Mouse (Mus musculus) liver, embryonic 13.5 days (tissue): Measurements from ENCODE around the gene Nup62. TPM values are rescaled to one million over a fixed set of nuclear protein-coding genes. Genes with fewer than 3 reads are reported as not detected.

ENCODE experiments used
- ATAC-seq: fragments of 200-750 bp; cut with Nextera tagmentation; 2 replicates; pipeline ENCODE4 v1.8.0; 2017; ENCODE audit warnings: low read depth, mild to moderate bottlenecking, moderate number of reproducible peaks, moderate library complexity
- DNase-seq: peaks from one replicate; pipeline ENCODE4 v3.0.0; 2022
- H3K27ac ChIP-seq: fragments of 300-500 bp; sonication (generic); 2 replicates; pipeline ENCODE4 v1.5.1; 2015; ENCODE audit warnings: moderate library complexity, mild to moderate bottlenecking, inconsistent platforms
- H3K27me3 ChIP-seq: fragments of 300-500 bp; sonication (generic); 2 replicates; pipeline ENCODE4 v1.6.1; 2015; ENCODE audit warnings: mild to moderate bottlenecking, inconsistent platforms
- H3K36me3 ChIP-seq: fragments of 300-500 bp; sonication (generic); 2 replicates; pipeline ENCODE4 v1.6.1; 2015; ENCODE audit warnings: mild to moderate bottlenecking, inconsistent platforms
- H3K4me1 ChIP-seq: fragments of 300-500 bp; sonication (generic); replicated peaks from 2 replicates; pipeline ENCODE4 v1.6.1; 2015; ENCODE audit warnings: inconsistent platforms
- H3K4me2 ChIP-seq: fragments of 300-500 bp; sonication (generic); 2 replicates; pipeline ENCODE4 v1.6.1; 2015; ENCODE audit warnings: inconsistent platforms, mild to moderate bottlenecking, moderate library complexity
- H3K4me3 ChIP-seq: fragments of 300-500 bp; sonication (generic); replicated peaks from 2 replicates; pipeline ENCODE4 v1.5.1; 2015; ENCODE audit warnings: mild to moderate bottlenecking, inconsistent platforms
- H3K9ac ChIP-seq: fragments of 300-500 bp; sonication (generic); 2 replicates; pipeline ENCODE4 v1.6.1; 2015; ENCODE audit warnings: mild to moderate bottlenecking, inconsistent platforms
- H3K9me3 ChIP-seq: fragments of 300-500 bp; sonication (generic); replicated peaks from 2 replicates; pipeline ENCODE4 v1.6.1; 2016; ENCODE audit warnings: inconsistent platforms
- WGBS: fragments of 180-500 bp; shearing (Covaris S2); methylation state at CpG from one replicate; pipeline ENCODE4 v1.1.7; 2015; ENCODE audit not compliant: insufficient replicate concordance; 5-methylcytosine and 5-hydroxymethylcytosine counted together
- polyA plus RNA-seq: library from polyadenylated mRNA; unstranded; fragments of >200 nt; fragmentation: Nextera tagmentation; extraction: Ambion mirVana; gene quantifications from 2 replicates; pipeline ENCODE4 v1.2.1, GENCODE M21; 2015

Gene Nup62
- polyA plus RNA-seq, 1 experiment from 2014 or later, result 60.8 TPM

DNA sequence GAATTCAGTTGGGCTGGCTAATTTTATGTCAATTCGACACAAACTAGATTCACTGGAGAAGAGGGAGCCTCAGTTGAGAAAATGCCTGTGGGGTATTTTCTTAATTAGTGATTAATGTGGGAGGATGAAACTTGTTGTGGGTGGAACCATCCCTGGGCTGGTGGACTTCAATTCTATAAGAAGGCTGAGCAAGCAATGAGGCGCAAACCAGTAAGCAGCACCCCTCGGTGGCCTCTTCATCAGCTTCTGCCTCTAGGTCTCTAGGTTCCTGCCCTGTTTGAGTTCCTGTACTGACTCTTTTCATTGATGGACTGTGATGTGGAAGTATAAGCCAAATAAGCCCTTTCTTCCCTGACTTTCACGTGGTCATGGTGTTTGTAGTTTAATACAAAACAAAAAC, 5.5 kb upstream of the Nup62 start:
- H3K27ac ChIP-seq, result no peak overlapping the region
- H3K9me3 ChIP-seq, result no peaks in the 10 kb centered on the region
- H3K27me3 ChIP-seq, result 0 out of 2 replicates have a peak, but pooled peaks cover 4% of the 10 kb centered on the region
- ATAC-seq, result no peak
- no peak overlapping the region for H3K9ac ChIP-seq
- H3K36me3 ChIP-seq, result peaks cover 28% of the 10 kb centered on the region
- 60% methylated on average over 4 of the region's 4 CpGs for WGBS
- peaks cover 15% of the 10 kb centered on the region for H3K4me1 ChIP-seq
- H3K4me3 ChIP-seq, result no peak overlapping the region
- no peak for DNase-seq
- H3K4me2 ChIP-seq, result no peak overlapping the region

DNA sequence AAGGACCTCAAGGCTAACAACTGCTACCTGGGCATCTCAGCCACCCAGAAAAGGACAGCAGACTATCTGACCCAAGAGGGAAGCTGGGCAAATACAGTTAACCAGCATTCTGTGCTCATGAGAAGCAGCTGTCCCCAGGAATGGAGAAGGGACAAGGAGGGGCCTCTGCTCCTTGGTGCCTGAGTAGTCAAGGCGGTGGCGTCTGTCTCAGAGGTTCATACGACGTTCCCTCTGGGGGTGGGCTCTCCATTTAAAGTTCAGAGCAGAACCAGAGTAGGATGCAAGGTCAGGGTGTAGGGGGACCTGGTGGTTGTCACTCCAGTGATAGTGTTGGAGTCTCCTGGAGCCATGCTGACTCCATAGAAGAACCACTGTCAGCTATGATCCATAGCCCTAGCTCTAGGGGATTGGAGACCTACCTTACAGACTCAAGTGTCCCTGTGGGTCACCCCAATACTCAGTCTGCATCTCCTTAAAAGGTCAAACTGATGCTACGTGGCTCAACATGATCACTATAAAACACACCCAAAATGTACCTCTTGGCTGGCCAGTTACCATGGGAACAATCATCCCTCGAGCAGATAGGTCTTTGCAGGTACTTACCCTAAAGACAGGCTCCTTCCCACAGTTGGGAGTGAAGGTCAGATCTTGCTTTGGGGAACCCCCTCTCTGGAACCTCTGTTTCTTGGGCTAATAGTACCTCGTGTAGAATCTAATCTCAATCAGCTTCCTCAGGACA, 4.9 kb upstream of the Nup62 start:
- DNase-seq (no peak), ATAC-seq (no peak)
- WGBS, result 71% methylated on average over 7 of the region's 7 CpGs

DNA sequence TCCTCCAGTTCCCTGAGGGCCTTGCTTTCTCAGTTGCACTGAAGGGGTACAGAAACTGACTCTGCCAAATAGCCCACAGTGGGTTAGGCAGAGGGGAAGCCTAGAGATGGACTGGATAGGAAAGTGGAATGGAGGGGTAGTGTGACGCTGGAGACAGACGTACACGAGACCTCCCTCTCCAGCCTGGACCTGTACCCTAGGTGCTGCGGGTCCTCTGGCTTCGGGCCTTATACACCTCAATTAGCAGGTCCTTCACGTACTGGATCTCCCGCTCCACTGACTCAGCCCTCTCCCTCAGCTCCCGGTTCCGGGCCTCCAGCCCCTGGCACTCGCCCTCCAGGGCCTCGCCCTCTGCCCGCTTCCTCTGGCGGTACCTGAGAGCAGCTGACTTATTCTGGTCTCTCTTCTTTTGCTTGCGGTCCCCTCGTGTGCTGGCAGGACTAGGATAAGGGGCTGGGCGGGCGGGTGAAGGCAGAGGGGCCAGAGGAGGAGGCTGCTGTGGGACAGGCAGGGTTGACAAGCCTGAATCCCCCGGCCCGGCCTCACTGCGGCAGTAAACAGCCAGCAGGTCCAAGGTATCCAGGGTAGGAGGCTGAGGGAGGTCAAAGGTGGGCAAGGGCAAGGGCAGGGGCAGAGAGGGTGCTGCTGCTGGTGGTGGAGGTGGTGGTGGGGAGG, 3.1 kb upstream of the Nup62 start:
- DNase-seq, result no peak
- ATAC-seq, result no peak
- Histone ChIP-seq H3K36me3 (peaks cover 28% of the 10 kb centered on the region), H3K27me3 (no peaks in the 10 kb centered on the region), H3K9me3 (no peaks in the 10 kb centered on the region), H3K4me2 (no peak overlapping the region), H3K4me1 (peaks cover 25% of the 10 kb centered on the region), H3K27ac (no peak overlapping the region), H3K4me3 (no peak overlapping the region), H3K9ac (no peak overlapping the region)
- 80% methylated on average over 20 of the region's 20 CpGs for WGBS

More for the DNA sequence above, 4.9 kb upstream of the Nup62 start:
- Histone ChIP-seq H3K9me3 (no peaks in the 10 kb centered on the region), H3K4me1 (peaks cover 16% of the 10 kb centered on the region), H3K9ac (no peak overlapping the region), H3K27me3 (0 out of 2 replicates have a peak, but pooled peaks cover 4% of the 10 kb centered on the region), H3K4me3 (no peak overlapping the region), H3K27ac (no peak overlapping the region), H3K4me2 (no peak overlapping the region), H3K36me3 (peaks cover 28% of the 10 kb centered on the region)

DNA sequence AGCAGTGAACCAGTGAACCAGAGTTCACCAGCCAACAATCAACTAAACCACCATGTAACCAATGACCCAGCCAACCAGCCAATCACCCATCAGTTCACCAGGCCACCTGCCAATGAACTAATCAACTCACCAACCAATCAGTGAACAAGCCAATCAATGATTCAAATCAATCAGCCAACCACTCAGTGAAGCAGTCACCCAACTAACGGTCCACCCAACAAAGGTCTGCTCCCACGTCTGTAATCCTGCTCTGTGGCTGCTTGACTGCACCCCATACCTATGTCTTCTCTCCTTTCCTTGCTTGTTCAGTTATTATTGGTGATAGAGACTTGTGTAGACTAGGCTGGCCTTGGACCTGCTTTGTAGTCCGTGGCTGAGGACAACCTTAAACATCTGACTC, 1.9 kb upstream of the Nup62 start:
- 73% methylated on average over 3 of the region's 3 CpGs for WGBS
- ATAC-seq, result no peak
- Histone ChIP-seq H3K36me3 (peaks cover 35% of the 10 kb centered on the region), H3K27me3 (no peaks in the 10 kb centered on the region), H3K4me1 (peaks cover 37% of the 10 kb centered on the region), H3K9me3 (no peaks in the 10 kb centered on the region), H3K27ac (no peak overlapping the region), H3K4me3 (no peak overlapping the region; the same call in 1 of the 2 replicates), H3K4me2 (peak overlapping the region; percentile 79), H3K9ac (0 out of 2 replicates have a peak overlapping the region, but pooled peaks have one; percentile 10)
- no peak for DNase-seq

DNA sequence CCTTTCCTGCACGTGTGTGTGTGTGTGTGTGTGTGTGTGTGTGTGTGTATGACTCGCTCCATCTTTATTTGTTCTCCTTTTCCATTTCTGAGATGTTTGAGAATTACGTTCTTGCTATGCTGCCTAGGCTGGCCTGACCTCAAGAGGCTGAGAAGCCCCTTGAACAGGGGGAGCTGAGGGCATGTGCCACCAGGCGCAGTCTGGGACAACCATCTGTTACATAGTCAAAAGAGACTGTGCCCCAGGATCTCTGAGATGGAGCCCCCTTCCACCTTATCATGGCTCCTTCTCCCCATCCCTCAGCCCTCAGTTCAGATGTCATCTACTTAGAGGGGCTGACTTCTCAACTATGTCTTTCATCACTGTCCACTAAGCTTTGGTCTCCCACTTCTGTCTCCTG, 1.5 kb upstream of the Nup62 start:
- 90% methylated on average over 4 of the region's 4 CpGs for WGBS

DNA sequence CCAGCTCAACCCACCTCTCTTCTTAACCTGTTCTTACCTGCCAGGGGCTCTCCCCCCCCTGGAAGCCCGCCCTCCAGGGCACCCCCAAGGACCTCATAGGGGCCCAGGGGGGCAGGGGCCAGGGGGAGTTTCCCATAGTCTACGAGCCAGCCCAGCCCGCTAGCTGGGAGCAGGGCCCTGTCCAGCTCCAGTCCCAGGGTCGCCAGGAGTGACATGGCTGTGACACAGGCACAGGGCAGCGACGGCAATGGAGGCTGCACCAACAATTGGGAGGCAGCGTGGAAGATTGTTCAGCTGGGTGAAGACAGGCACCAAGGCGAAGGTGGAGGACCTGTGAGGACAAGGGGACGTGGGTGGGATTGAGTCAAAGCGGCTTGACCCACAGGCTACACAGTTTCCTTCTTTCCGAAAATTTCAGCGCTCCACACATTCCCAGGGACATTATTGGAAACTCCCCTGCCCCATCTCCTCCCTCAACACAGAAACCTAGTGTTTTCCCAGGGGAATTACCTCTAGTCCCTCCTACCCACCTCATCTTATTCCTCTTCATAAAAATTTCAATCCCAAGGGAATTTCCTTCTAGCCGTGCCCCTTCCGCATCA, 835 bp upstream of the Nup62 start:
- no peaks in the 10 kb centered on the region for H3K27me3 ChIP-seq
- 40% methylated on average over 14 of the region's 14 CpGs for WGBS
- H3K4me1 ChIP-seq, result peaks cover 48% of the 10 kb centered on the region
- DNase-seq, result no peak
- peak overlapping the region; percentile 74 for H3K4me3 ChIP-seq
- peaks cover 45% of the 10 kb centered on the region for H3K36me3 ChIP-seq
- peak overlapping the region; percentile 91 for H3K9ac ChIP-seq
- H3K27ac ChIP-seq, result peak overlapping the region; percentile 95
- ATAC-seq, result no peak
- H3K4me2 ChIP-seq, result peak overlapping the region; percentile 79
- no peaks in the 10 kb centered on the region for H3K9me3 ChIP-seq

More for the DNA sequence above, 1.5 kb upstream of the Nup62 start:
- Histone ChIP-seq H3K4me3 (peak overlapping the region; percentile 74), H3K9ac (peak overlapping the region; percentile 91; the same call in 1 of the 2 replicates), H3K27ac (no peak overlapping the region), H3K4me2 (peak overlapping the region; percentile 79), H3K27me3 (no peaks in the 10 kb centered on the region), H3K36me3 (peaks cover 39% of the 10 kb centered on the region), H3K4me1 (peaks cover 41% of the 10 kb centered on the region), H3K9me3 (no peaks in the 10 kb centered on the region)
- ATAC-seq (no peak), DNase-seq (no peak)

DNA sequence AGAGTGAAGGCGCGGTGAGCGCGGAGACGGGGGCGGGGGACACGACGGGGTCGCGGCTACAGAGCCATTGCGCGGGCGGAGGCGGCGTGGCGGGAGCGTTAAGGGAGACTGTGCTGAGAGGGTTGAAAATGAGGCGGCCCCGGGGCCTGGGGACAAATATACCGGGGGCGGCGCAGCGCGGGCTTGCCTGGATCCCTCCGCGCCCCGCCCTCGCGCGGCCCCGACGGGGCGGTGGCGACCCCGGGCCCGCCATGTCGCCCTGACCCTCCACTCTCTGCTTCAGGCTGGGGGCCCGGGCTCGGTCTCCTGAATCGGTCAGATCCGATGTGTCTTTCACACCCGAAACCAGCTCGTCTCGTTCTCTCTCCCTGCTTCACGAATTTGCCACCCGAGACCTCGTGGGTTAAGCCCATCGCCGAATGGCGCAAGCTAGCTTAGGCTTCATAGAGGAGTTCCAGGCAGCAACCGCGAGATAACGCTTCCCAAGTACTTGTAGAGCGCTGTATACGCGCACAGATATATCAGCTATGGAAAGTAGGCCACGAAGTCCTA, 658 bp downstream of the Nup62 start, which contains the start of gene Atf5:
TSS of gene Atf5 (minus strand) at position 189 of the 552 bp plus-strand sequence.
- under 1% methylated on average over 57 of the region's 57 CpGs for WGBS
- Histone ChIP-seq H3K4me1 (peaks cover 63% of the 10 kb centered on the region), H3K4me2 (peak within 1 kb of the TSS; percentile 79), H3K9me3 (no peaks in the 10 kb centered on the region), H3K4me3 (peak within 1 kb of the TSS; percentile 74), H3K9ac (peak within 1 kb of the TSS; percentile 91), H3K27me3 (no peaks in the 10 kb centered on the region), H3K27ac (peak within 1 kb of the TSS; percentile 95), H3K36me3 (peaks cover 40% of the 10 kb centered on the region)
- ATAC-seq (peak; percentile 22), DNase-seq (peak; percentile 58)

DNA sequence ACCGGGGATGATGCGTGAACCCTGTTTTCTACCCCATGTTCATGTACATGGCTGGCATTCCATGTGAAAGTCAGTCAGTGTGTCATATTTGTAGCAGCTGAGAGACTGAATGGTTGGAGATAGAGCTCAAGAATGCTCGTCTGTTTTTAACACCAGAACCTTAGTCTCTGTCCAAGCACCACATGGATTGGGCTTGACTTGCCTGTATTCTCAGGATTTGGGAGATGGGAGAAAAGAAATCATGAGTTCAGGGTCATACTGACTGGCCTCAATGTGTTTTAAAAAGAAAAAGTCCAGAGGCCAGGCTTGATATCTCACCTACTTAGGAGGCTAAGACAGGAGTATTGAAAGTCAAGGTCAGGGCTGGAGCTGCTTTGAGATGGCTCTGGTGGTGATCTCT, 1.6 kb downstream of the Nup62 start:
- ATAC-seq, result no peak
- H3K36me3 ChIP-seq, result peaks cover 44% of the 10 kb centered on the region
- H3K4me3 ChIP-seq, result peak overlapping the region; percentile 74
- H3K4me2 ChIP-seq, result peak overlapping the region; percentile 79
- no peaks in the 10 kb centered on the region for H3K9me3 ChIP-seq
- peak overlapping the region; percentile 95 for H3K27ac ChIP-seq
- peak overlapping the region; percentile 91 for H3K9ac ChIP-seq
- 22% methylated on average over 3 of the region's 3 CpGs for WGBS
- H3K4me1 ChIP-seq, result peaks cover 70% of the 10 kb centered on the region
- DNase-seq, result no peak
- H3K27me3 ChIP-seq, result no peaks in the 10 kb centered on the region

DNA sequence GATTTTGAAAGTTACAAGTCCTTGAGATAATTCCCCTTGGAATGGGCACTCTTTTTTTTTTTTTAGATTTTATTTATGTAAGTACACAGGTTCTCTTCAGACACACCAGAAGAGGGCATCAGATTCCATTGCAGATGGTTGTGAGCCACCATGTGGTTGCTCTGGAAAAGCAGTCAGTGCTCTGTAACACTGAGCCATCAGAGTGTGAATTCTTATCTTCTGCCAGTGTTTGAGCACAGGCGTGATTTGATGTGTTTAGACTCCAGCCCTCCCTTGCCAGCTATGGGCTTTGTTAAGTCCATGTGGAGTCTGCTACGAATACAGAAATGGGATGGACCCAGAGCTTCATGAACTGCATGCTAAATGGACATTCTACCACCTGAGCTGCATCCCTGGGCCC, 2.3 kb downstream of the Nup62 start:
- ATAC-seq (no peak), DNase-seq (no peak)
- Histone ChIP-seq H3K27me3 (no peaks in the 10 kb centered on the region), H3K27ac (peak overlapping the region; percentile 95), H3K9me3 (no peaks in the 10 kb centered on the region), H3K9ac (peak overlapping the region; percentile 91), H3K4me2 (peak overlapping the region; percentile 79), H3K36me3 (peaks cover 44% of the 10 kb centered on the region), H3K4me3 (peak overlapping the region; percentile 74), H3K4me1 (peaks cover 77% of the 10 kb centered on the region)
- WGBS, result 27% methylated on average over 2 of the region's 2 CpGs

DNA sequence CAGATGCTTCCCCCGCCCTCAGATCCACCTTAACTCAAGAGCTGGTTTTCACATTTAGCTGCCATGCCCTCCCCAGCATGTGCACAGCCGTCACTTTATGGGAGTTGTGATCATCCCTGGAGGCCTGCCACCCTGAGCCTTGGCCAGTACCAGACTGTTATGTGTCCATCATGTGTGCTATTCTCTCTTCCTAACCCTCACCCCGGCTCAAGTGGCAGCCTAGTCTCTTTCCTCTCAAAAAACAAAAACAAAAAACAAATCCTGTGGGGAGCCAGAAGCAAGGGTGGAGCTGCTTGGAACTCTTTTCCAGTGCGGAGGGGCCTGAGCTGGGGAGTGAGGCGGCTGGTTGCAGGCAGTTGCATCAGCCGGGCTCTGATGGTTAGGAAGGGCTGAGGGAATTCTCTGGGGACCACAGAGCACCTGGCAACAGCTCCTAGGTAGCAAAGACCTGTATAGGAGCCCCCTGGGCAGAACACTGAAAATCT, 2.9 kb downstream of the Nup62 start:
- Histone ChIP-seq H3K36me3 (peaks cover 43% of the 10 kb centered on the region), H3K9ac (peak overlapping the region; percentile 91), H3K9me3 (no peaks in the 10 kb centered on the region), H3K4me2 (peak overlapping the region; percentile 79), H3K4me1 (peaks cover 83% of the 10 kb centered on the region), H3K27ac (peak overlapping the region; percentile 95), H3K27me3 (no peaks in the 10 kb centered on the region), H3K4me3 (peak overlapping the region; percentile 74)
- ATAC-seq, result no peak
- DNase-seq, result peak; percentile 34
- WGBS, result 42% methylated on average over 6 of the region's 6 CpGs

DNA sequence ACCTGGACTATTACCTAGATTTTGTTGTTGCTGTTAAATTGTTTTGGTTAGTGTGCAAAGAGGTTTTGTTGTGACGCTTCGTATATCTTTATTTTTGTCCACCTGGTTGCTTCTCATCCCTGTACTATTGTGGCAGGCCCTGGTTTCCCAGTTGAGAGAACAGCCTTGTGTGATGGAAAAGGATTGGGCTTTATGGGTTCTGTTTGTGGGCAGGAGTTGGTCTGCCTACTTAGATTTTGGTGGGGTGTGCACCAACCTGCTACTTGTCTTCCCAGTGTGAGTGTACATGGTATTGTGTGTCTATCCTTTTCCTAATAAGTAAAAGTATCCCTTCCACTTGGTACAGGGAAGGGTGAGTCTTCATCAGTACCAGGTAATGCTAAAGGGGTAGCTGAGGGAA, 3.5 kb downstream of the Nup62 start:
- DNase-seq, result no peak
- WGBS, result 83% methylated on average over 2 of the region's 2 CpGs
- peaks cover 84% of the 10 kb centered on the region for H3K4me1 ChIP-seq

More for the DNA sequence above, 3.5 kb downstream of the Nup62 start:
- Histone ChIP-seq H3K9ac (peak overlapping the region; percentile 91), H3K27ac (peak overlapping the region; percentile 95), H3K27me3 (no peaks in the 10 kb centered on the region), H3K9me3 (no peaks in the 10 kb centered on the region), H3K36me3 (peaks cover 37% of the 10 kb centered on the region), H3K4me3 (peak overlapping the region; percentile 74), H3K4me2 (peak overlapping the region; percentile 79)
- no peak for ATAC-seq
